Mouse (Mus musculus): ENCODE data around the gene Fbxw5.
A peak's percentile ranks its signal among the peaks of the same experiment; 100 is the strongest.
"Not testable (repeated sequence)": the region's sequence is repeated elsewhere in the genome, so short reads cannot be mapped to it uniquely, and the experiment has no call there.

Fbxw5 gene

DNA sequence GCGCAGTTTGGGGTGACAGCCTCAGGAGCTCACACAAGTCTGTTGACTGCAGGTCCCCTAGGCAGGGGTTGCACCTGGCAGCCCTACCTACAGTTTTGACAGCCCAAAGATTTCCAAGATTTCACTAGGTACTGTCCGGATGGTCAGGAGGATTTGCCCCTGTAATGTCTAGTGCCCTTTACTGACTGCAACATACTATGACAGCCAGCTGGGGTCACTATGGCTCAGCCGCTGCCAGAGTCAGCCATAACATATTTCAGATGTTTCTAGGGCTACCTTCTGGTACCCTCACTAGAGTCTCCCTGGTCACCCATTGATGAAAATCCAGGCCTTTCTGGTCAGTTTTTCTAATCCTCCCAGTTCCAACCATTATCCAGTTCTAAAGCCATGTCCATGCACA is 9.4 kb downstream of the Fbxw5 start:
- DNase-seq (ENCODE audit: low read depth, low spot score), result no peak

DNA sequence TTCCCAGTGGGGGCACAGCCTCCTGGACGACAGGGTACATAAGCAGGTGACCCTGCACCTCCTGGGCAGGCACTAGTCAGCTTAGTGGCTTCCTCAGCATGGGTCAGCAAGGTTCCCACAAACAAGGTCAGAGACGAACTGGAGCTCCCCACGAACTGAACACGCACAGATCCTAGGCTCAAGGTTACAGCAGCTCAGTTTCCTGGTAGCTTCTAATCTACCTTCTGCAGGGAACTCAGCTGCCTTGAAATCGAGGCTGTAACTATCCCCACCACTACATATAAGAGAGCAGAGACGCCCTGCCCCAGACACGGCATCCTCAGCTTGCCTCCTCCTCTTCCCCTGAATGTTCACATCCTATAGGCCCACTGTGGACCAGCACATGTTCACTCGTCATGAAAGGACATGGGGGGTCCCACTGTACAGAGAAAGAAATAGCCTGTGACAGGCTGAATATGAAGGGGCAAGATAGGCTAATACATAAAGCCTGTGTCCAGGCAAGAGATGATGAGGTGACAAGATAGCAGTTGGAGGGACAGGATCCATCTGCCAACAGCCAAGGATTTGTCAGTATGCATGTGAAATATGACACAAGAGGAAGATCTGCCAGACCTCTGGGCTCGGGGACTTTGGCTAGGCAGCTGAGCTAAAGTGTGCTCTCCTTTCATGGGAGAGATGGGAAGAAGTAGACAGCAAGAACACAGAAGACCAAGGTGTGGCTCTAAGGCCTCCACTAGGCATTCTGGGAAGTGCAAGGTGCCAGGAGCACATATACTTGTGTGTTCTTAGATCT is 26.2 kb downstream of the Fbxw5 start:
- DNase-seq (ENCODE audit: low read depth, low spot score), result no peak

DNA sequence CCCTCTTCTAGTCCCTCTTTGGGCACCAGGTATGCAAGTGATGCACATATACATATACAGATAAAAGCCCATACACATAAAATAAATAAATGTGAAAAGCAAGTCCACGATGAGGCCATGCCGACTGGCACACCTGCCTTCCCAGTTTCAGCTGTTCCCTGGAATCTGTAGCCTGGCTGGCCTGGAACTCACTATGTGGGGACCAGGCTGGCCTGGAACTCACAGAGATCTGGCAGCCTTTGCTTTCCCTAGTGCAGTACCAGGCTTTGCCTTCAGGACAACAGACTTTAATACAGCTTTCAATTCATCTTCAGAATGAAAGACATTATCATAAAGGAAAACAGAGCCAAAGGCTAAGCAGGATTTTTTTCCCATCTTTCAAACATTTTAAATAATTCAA is 33.2 kb downstream of the Fbxw5 start:
- DNase-seq (ENCODE audit: low read depth, low spot score), result no peak

DNA sequence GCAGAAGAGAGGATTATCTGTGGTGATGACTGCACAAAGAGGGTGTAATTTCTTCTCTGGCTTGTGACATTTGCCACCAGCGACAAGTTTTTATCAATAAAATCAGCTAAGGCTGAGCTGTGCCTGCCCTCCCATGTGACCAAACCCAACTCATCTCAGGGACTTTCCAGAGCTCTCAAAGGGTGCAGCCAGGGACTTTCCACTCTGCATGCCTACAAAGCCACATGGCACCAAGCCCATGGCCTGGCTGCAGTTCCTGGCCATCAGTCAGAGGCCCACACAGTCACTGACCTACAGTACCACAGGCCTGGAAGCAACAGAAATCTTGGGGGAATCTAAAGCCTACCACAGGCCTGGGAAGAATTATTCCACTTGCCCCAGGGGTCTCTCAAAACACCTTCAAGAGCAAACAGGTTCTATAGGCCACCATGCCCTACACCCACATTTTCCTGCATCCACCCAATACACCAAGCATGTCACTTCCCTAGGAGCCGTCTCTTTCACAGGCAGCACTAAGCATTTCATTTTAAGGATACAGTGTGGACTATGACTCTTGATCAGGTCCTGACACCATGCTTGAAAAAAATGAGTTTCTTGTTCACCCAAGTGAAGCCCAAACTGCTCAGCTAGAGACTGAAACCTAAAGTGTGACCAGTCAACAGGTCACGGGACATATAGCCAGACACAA is 33.8 kb downstream of the Fbxw5 start:
- DNase-seq (ENCODE audit: low read depth, low spot score), result no peak

DNA sequence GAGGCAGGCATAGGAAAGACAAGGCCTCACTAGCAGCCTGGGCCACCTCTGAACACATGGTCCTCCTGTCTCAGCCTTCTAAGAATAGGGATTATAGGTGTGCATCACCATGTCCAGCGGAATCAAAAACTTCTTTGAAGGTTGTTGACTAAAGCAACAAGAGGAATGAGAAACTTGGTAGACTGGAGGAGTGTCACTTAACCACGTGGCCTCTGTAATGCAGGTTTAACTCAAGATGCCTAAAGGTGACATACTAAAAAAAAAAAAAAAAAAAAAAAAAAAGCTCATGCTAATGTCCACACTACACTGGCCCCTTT is 34.3 kb downstream of the Fbxw5 start:
- no peak for DNase-seq (ENCODE audit: low read depth, low spot score)

DNA sequence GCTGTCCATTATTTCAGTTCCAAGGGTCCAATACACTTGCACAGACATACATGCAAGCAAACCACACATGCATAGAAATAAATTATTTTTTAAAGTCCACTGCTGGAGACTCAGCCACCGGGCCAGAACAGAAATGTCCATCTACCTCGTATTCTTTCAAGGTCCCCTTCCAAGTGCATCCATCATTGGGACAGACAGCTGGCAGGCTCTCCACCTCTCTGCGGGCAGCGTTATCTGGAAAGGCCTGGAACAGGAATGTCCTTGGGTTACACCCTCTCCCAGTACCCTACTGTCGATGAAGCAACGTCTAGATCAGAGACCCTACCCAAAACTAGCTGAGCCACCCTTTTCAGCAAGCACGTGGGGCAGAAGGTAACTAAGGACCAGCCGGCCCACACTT is 36.0 kb downstream of the Fbxw5 start:
- DNase-seq (ENCODE audit: low read depth, low spot score), result no peak

DNA sequence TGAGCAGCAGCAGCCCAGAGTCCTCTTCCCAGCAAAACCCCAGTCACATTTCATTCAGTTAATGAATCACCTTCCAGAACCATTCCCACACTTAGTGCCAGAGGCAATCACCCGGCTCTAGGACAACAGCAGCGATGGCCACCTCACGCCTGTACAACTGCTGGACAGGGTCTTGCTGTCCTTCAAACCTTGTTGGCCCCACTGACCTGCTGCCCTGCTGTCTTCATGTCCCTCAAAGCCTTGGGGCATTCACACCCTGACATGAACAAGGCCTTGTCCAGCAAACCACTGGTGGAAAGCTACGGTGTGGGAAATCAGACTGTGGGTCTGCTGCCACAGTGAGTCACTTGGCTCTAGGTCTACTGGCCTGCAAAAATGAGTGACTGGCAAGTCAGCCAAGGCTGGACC is 40.0 kb downstream of the Fbxw5 start:
- no peak for DNase-seq (ENCODE audit: low read depth, low spot score)

DNA sequence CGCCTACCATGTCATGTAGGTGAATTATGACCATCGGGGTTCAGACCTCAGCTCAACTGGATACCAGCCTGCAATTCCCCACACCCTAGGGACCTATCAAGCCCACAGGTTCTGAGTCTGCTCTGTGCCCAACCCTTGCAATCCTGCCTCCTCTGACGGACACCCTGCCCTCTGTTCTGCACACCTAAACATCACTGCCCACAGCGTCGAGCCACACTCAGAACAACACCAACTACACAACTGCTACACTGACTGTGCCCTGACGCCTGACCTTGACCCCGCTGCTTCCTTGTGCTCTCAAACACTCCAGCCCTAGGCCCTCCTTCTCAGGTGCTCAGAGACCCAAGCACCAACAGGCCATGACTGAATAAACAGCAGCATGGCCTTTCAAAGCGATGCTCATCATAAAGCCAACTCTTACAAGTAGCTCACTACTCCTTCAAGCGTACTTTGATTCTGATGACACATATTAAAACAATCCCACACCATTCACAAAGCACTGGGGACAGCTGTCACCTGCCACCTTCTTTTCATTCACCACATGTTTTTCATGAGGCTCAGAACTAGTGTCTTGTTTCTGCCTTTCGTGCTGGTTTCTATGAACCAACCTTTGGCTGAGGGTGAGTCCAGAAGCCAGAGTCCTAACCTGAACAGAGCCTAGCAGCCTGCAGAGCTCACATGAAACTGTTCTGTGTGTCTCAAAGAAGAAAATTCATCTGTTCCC is 41.3 kb downstream of the Fbxw5 start:
- no peak for DNase-seq (ENCODE audit: low read depth, low spot score)

DNA sequence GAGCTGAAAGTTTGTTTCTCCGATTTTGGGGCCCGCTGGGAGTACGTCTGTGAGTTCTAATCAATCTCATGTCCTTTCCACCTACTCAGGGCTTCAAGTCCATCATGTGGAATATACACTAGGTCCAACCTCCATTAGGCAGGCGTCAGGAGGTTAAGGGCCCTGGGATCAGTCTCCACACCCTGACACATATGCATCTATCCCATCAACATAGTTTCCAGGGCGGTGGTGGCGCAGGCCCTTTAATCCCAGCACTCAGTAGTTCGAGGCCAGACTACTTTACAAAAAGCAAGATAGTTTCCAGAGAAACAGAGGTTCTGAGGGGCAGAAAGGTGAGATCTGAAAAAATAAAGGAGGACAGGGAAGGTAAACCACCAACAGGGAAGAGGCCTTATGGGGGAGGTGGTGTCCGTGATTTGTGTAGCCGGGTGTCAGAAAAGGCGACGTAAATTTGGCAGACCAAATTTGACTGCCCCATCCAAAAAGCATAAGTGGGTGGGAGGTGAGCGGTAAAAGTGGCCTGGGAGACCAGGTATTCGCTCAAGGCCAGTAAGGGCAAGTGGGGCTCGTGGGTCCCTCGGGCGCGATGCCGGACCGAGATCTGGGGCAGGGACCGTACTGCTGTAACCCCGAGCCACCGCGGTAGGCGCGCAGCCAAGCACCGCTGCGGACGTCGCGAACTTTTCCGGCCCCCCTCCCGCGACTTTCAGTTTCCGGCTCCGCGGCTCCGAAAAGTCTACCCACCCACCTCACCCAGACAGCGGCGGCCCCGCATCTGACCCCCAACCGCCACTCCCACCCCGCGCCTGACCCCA is 45.7 kb downstream of the Fbxw5 start:
- no peak for DNase-seq (ENCODE audit: low read depth, low spot score)

DNA sequence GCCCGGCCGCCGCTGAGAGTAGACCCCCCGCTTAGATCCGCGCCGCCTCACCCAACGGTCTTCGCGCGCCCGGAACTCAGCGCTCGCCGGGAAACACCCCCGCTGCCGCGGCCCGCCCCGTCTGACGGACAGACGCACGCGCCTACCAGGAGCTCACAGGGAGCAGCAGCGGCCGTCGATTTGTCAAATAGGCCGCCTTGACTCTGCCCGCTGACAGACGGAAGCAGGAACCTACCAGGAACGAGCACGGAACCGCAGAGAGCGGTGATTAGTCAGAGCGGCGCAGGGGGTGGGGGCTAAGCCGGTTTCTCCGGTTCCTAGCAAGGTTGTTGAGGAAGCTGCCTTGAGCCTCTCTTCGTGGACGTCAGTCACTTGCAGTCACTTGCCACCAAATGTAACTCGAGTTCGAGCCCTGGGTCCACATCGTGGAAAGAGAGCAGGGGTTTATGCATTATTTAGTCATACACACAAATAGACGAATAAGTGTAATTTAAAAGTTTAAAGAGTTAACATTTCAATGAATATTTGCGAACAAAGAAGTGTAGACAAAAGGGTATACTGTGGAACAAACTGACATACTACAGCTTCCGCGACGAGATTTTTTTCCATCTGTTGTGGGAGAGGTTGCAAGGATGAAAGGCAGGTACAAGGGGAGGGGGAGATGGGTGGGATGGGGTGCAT is 46.4 kb downstream of the Fbxw5 start, which contains the start of gene Traf2:
Gene Traf2, minus strand, starts transcription at position 130 of the 681 bp plus-strand sequence.
- DNase-seq (ENCODE audit: low read depth, low spot score), result peak; percentile 96

DNA sequence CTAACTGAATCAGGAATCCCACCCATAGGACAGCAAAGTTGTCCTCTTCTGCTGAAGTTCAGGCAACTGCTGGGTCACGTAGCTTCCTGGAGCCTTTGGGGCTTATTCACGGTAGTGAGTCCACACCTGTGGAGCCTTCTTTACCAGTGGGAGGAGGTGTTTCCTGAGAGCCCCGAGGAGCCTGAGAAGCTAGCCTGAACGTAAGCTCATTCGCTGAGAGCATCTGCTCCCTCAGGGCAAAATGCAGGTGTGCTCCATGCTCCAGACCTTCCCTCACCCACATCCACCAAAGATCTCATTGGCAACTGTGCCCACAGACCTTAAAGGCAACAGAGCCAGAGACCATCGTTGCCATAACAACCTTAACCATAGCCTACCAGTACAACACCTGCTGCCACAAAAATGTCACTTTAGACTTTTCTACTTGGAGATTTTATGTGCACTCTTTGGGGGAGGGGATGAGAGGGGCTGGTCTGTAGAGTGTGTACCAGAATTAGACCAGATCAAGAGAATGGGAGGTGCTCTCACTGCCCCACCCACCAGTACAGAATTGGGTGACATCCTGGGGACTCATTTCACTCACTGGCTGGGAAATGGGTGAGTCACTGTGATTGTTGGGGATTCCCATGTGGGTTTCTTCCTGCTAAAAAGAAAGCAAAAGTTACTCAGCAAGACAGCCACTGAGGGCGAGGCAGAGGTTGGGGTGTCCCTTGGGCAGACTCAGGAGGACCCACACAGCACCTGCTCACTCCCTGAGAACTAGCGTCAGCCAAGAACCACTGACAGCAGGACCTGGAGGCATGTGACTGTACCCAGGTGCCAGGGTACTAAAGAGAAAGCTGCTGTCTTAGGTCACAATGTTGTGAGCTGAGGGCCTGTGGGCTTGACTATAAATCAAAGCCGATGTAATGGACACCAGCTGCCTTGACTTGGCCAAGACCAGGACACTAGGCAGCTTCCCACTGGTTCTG is 48.8 kb downstream of the Fbxw5 start:
- DNase-seq (ENCODE audit: low read depth, low spot score), result no peak

DNA sequence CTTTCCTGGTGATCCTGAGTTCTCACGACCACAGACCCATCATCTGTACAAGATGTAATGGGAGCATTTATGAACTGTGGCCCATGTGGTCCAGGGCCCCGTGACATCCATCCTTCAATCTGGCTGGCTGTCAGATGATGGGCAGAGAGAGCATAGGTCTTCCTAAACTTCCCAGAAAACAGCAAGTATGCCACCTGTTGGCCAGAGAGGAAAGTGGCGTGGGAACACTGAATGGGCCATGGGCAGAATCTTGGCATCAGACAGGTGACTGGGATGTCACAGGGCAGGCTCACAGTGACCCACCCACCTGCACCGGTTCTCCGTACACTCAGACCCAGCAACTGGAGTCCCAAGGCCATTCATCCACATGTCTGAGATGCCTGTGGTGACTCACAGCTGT is 50.6 kb downstream of the Fbxw5 start:
- DNase-seq (ENCODE audit: low read depth, low spot score), result no peak

DNA sequence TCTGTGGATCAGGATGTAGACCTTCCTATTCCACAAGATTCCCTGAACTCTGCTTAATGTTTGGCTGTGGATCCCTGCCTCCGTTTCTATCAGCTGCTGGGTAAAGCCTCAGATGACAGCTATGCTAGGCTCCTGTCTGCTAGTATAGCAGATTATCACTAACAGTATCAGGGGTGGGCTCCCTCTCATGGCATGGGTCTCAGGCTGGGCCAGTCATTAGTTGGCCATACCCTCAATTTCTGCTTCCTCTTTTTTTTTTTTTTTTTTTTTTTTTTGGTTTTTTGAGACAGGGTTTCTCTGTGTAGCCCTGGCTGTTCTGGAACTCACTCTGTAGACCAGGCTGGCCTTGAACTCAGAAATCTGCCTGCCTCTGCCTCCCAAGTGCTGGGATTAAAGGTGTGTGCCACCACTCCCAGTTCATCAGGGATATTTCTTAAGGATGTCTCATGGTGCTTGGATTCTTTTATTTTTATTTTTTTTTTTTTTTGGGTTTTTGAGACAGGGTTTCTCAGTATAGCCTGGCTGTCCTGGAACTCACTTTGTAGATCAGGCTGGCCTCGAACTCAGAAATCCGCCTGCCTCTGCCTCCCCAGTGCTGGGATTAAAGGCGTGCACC is 52.7 kb downstream of the Fbxw5 start:
- not testable (repeated sequence) for DNase-seq (ENCODE audit: low read depth, low spot score)

Data from embryo, embryonic 11.5 days (tissue).